Mouse (Mus musculus): ENCODE results near the gene Mpzl1. TPM values are rescaled to one million over a fixed set of nuclear protein-coding genes. Genes with fewer than 3 reads are reported as not detected.

Gene Mpzl1
- polyA plus RNA-seq, 1 experiment from 2014 or later = 150 TPM

- WGBS = 75% methylated on average over 4 of the region's 4 CpGs
- H3K27ac ChIP-seq (ENCODE audit: low read length) = no peak overlapping the region
- no peak overlapping the region for H3K4me3 ChIP-seq (ENCODE audit: low read depth, low read length)
- no peak for ATAC-seq
- no peaks in the 10 kb centered on the region for H3K9me3 ChIP-seq (replicated peaks; ENCODE audit: control insufficient read depth, low read length, poor library complexity, severe bottlenecking)
- no peaks in the 10 kb centered on the region for H3K36me3 ChIP-seq (ENCODE audit: control insufficient read depth, insufficient read depth, low read length)
- H3K4me1 ChIP-seq (ENCODE audit: control insufficient read depth, insufficient read depth, low read length) = no peaks in the 10 kb centered on the region; the same call in 1 of the 2 replicates
- no peaks in the 10 kb centered on the region for H3K27me3 ChIP-seq (ENCODE audit: control insufficient read depth, insufficient read depth, low read depth, low read length)
- H3K9ac ChIP-seq (ENCODE audit: low read depth, low read length) = no peak overlapping the region
- no peak overlapping the region for H3K4me2 ChIP-seq (ENCODE audit: low read length)
These were observed 10.8 kb upstream of the Mpzl1 start for GRCm38 (mm10) chr1:165645102-165645501.

GRCm38 (mm10) chr1:165643735-165644134 lies 9.4 kb upstream of the Mpzl1 start:
- H3K4me2 ChIP-seq (ENCODE audit: low read length) = peak overlapping the region; percentile 59; the same call in 1 of the 2 replicates
- H3K27me3 ChIP-seq (ENCODE audit: control insufficient read depth, insufficient read depth, low read depth, low read length) = no peaks in the 10 kb centered on the region
- WGBS = 79% methylated on average over 5 of the region's 5 CpGs
- no peaks in the 10 kb centered on the region; the same call in 1 of the 2 replicates for H3K4me1 ChIP-seq (ENCODE audit: control insufficient read depth, insufficient read depth, low read length)
- H3K9me3 ChIP-seq (replicated peaks; ENCODE audit: control insufficient read depth, low read length, poor library complexity, severe bottlenecking) = no peaks in the 10 kb centered on the region
- no peak overlapping the region for H3K27ac ChIP-seq (ENCODE audit: low read length)
- no peak overlapping the region for H3K4me3 ChIP-seq (ENCODE audit: low read depth, low read length)
- ATAC-seq = no peak
- H3K9ac ChIP-seq (ENCODE audit: low read depth, low read length) = no peak overlapping the region
- no peaks in the 10 kb centered on the region for H3K36me3 ChIP-seq (ENCODE audit: control insufficient read depth, insufficient read depth, low read length)

GRCm38 (mm10) chr1:165642780-165643311 lies 8.5 kb upstream of the Mpzl1 start:
- Histone ChIP-seq H3K9ac (ENCODE audit: low read depth, low read length) (peak overlapping the region; percentile 83), H3K27ac (ENCODE audit: low read length) (peak overlapping the region; percentile 91), H3K36me3 (ENCODE audit: control insufficient read depth, insufficient read depth, low read length) (no peaks in the 10 kb centered on the region), H3K4me3 (ENCODE audit: low read depth, low read length) (peak overlapping the region; percentile 75), H3K9me3 (replicated peaks; ENCODE audit: control insufficient read depth, low read length, poor library complexity, severe bottlenecking) (no peaks in the 10 kb centered on the region), H3K27me3 (ENCODE audit: control insufficient read depth, insufficient read depth, low read depth, low read length) (no peaks in the 10 kb centered on the region), H3K4me2 (ENCODE audit: low read length) (peak overlapping the region; percentile 59), H3K4me1 (ENCODE audit: control insufficient read depth, insufficient read depth, low read length) (no peaks in the 10 kb centered on the region; the same call in 1 of the 2 replicates)
- peak; percentile 82 for ATAC-seq
- WGBS = 0% methylated on average over 16 of the region's 16 CpGs

GRCm38 (mm10) chr1:165641786-165642771 lies 7.7 kb upstream of the Mpzl1 start:
- peak overlapping the region; percentile 91 for H3K27ac ChIP-seq (ENCODE audit: low read length)
- peak overlapping the region; percentile 75 for H3K4me3 ChIP-seq (ENCODE audit: low read depth, low read length)
- peak overlapping the region; percentile 59 for H3K4me2 ChIP-seq (ENCODE audit: low read length)
- H3K9me3 ChIP-seq (replicated peaks; ENCODE audit: control insufficient read depth, low read length, poor library complexity, severe bottlenecking) = no peaks in the 10 kb centered on the region
- no peaks in the 10 kb centered on the region for H3K36me3 ChIP-seq (ENCODE audit: control insufficient read depth, insufficient read depth, low read length)
- WGBS = under 1% methylated on average over 75 of the region's 75 CpGs
- no peaks in the 10 kb centered on the region for H3K27me3 ChIP-seq (ENCODE audit: control insufficient read depth, insufficient read depth, low read depth, low read length)
- peak overlapping the region; percentile 83 for H3K9ac ChIP-seq (ENCODE audit: low read depth, low read length)
- peak; percentile 83 for ATAC-seq
- no peaks in the 10 kb centered on the region; the same call in 1 of the 2 replicates for H3K4me1 ChIP-seq (ENCODE audit: control insufficient read depth, insufficient read depth, low read length)

GRCm38 (mm10) chr1:165641271-165641771 lies 7.0 kb upstream of the Mpzl1 start:
- ATAC-seq = peak; percentile 69
- peak overlapping the region; percentile 59 for H3K4me2 ChIP-seq (ENCODE audit: low read length)
- peak overlapping the region; percentile 75 for H3K4me3 ChIP-seq (ENCODE audit: low read depth, low read length)
- peak overlapping the region; percentile 33; the same call in 1 of the 2 replicates for H3K27ac ChIP-seq (ENCODE audit: low read length)
- H3K27me3 ChIP-seq (ENCODE audit: control insufficient read depth, insufficient read depth, low read depth, low read length) = no peaks in the 10 kb centered on the region
- H3K36me3 ChIP-seq (ENCODE audit: control insufficient read depth, insufficient read depth, low read length) = no peaks in the 10 kb centered on the region
- WGBS = 5% methylated on average over 16 of the region's 16 CpGs
- H3K9me3 ChIP-seq (replicated peaks; ENCODE audit: control insufficient read depth, low read length, poor library complexity, severe bottlenecking) = no peaks in the 10 kb centered on the region
- no peaks in the 10 kb centered on the region; the same call in 1 of the 2 replicates for H3K4me1 ChIP-seq (ENCODE audit: control insufficient read depth, insufficient read depth, low read length)
- peak overlapping the region; percentile 48; the same call in 1 of the 2 replicates for H3K9ac ChIP-seq (ENCODE audit: low read depth, low read length)

GRCm38 (mm10) chr1:165636289-165636688 lies 2.0 kb upstream of the Mpzl1 start:
- 82% methylated on average over 8 of the region's 8 CpGs for WGBS

GRCm38 (mm10) chr1:165635055-165635897 lies 938 bp upstream of the Mpzl1 start:
- no peak for ATAC-seq
- H3K27ac ChIP-seq (ENCODE audit: low read length) = peak overlapping the region; percentile 89
- peak overlapping the region; percentile 78 for H3K4me2 ChIP-seq (ENCODE audit: low read length)
- peak overlapping the region; percentile 68 for H3K9ac ChIP-seq (ENCODE audit: low read depth, low read length)
- no peaks in the 10 kb centered on the region for H3K9me3 ChIP-seq (replicated peaks; ENCODE audit: control insufficient read depth, low read length, poor library complexity, severe bottlenecking)
- no peaks in the 10 kb centered on the region for H3K27me3 ChIP-seq (ENCODE audit: control insufficient read depth, insufficient read depth, low read depth, low read length)
- H3K36me3 ChIP-seq (ENCODE audit: control insufficient read depth, insufficient read depth, low read length) = no peaks in the 10 kb centered on the region
- 21% methylated on average over 17 of the region's 17 CpGs for WGBS
- H3K4me3 ChIP-seq (ENCODE audit: low read depth, low read length) = peak overlapping the region; percentile 84
- H3K4me1 ChIP-seq (ENCODE audit: control insufficient read depth, insufficient read depth, low read length) = peaks cover 16% of the 10 kb centered on the region

More at GRCm38 (mm10) chr1:165636289-165636688, 2.0 kb upstream of the Mpzl1 start:
- Histone ChIP-seq H3K27me3 (ENCODE audit: control insufficient read depth, insufficient read depth, low read depth, low read length) (no peaks in the 10 kb centered on the region), H3K27ac (ENCODE audit: low read length) (no peak overlapping the region), H3K4me1 (ENCODE audit: control insufficient read depth, insufficient read depth, low read length) (peaks cover 16% of the 10 kb centered on the region), H3K4me2 (ENCODE audit: low read length) (no peak overlapping the region), H3K9ac (ENCODE audit: low read depth, low read length) (no peak overlapping the region), H3K4me3 (ENCODE audit: low read depth, low read length) (no peak overlapping the region), H3K9me3 (replicated peaks; ENCODE audit: control insufficient read depth, low read length, poor library complexity, severe bottlenecking) (no peaks in the 10 kb centered on the region), H3K36me3 (ENCODE audit: control insufficient read depth, insufficient read depth, low read length) (no peaks in the 10 kb centered on the region)
- ATAC-seq = no peak

- 1% methylated on average over 12 of the region's 12 CpGs for WGBS
- no peak for ATAC-seq
- peak overlapping the region; percentile 89; the same call in 1 of the 2 replicates for H3K27ac ChIP-seq (ENCODE audit: low read length)
These were observed 993 bp downstream of the Mpzl1 start for GRCm38 (mm10) chr1:165633345-165633744.

More at GRCm38 (mm10) chr1:165633345-165633744, 993 bp downstream of the Mpzl1 start:
- H3K4me3 ChIP-seq (ENCODE audit: low read depth, low read length) = peak overlapping the region; percentile 84
- H3K27me3 ChIP-seq (ENCODE audit: control insufficient read depth, insufficient read depth, low read depth, low read length) = no peaks in the 10 kb centered on the region
- no peaks in the 10 kb centered on the region for H3K9me3 ChIP-seq (replicated peaks; ENCODE audit: control insufficient read depth, low read length, poor library complexity, severe bottlenecking)
- no peaks in the 10 kb centered on the region for H3K36me3 ChIP-seq (ENCODE audit: control insufficient read depth, insufficient read depth, low read length)
- peak overlapping the region; percentile 88 for H3K9ac ChIP-seq (ENCODE audit: low read depth, low read length)
- peak overlapping the region; percentile 78 for H3K4me2 ChIP-seq (ENCODE audit: low read length)
- peaks cover 24% of the 10 kb centered on the region for H3K4me1 ChIP-seq (ENCODE audit: control insufficient read depth, insufficient read depth, low read length)

Data from midbrain, embryonic 16.5 days (tissue).